Mouse (Mus musculus): ENCODE results near the gene Atp5s. TPM values are rescaled to one million over a fixed set of nuclear protein-coding genes. Genes with fewer than 3 reads are reported as not detected.
A peak's percentile ranks its signal among the peaks of the same experiment; 100 is the strongest.

Atp5s gene
- total and polyA plus RNA-seq, 3 experiments: 8.4 to 15.8 (median 11.4) TPM

DNA sequence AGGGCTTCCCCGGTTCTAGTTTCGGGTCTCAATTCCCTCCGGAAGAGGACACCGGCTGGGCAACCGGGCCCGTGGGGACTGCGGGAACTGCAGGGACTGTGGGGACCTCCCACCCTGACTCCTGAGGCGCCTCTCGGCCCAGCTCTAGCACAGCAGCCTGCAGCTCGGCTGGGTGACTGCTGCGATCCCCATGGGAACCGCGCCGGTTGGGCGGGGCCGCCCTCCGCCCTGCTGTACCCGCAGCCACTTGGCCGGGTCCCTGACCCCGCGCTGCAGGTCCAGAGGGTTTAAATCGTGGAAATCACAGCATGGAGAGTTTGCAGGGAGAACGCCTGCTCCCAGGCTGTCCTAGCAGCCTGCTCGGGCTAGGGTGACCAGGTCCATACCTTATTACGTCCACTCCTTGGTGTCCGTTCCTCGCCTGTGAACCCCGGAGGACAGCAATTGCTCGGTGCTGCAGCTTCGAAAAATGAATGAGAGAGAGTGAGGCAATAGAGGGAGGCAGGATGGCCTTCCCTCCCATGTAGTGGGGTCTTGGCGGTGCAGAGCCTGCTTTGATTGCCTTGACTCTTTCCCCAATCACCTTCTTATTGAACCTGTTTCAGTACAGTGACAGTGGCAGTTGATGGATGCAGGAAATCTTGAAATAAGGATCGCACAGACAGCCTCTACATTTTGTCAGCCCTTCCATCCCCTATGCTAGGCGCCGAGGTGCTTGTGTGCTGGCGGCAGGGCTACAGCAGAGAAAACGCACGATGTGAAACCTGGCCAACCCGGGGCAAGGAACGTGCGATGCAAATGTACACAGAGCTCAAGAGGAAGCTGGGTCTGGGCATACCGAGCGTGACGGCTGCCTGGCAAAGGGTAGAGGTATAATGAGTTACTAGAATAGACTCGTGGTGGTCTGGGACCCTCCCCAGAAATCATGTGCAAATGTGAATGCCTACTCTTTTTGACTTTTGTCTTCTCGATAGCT lies 66.1 kb downstream of the Atp5s start, which contains the start of gene Cdkl1:
TSS of gene Cdkl1 (minus strand) at position 738 of the 976 bp plus-strand sequence.
- H3K36me3 ChIP-seq (replicated peaks in 1 of 2; ENCODE audit: control insufficient read depth in 1 of 2, insufficient read depth in 1 of 2, low read length in 1 of 2): no peaks in the 10 kb centered on the region
- no peaks in the 10 kb centered on the region for H3K79me2 ChIP-seq (replicated peaks; ENCODE audit: control insufficient read depth, extremely low read depth, insufficient read depth, poor library complexity, severe bottlenecking)
- H3K27ac ChIP-seq (ENCODE audit: insufficient read depth, low read depth): no peak within 1 kb of the TSS
- H3K9me3 ChIP-seq (replicated peaks; ENCODE audit: low read length): no peaks in the 10 kb centered on the region
- TF ChIP-seq MAFK (IDR thresholded peaks at IDR 0.05; ENCODE audit: insufficient replicate concordance, low read length) (no peak), IRF4 (IDR thresholded peaks at IDR 0.05; ENCODE audit: low read depth, low read length) (peak; percentile 80), CHD2 (IDR thresholded peaks at IDR 0.05; ENCODE audit: low read length) (no peak), MAX (IDR thresholded peaks at IDR 0.05; ENCODE audit: low read length) (peak; percentile 81; the same call in 1 of the 2 replicates), RCOR1 (conservative IDR thresholded peaks at IDR 0.05; ENCODE audit: low read depth, low read length) (no peak), HCFC1 (IDR thresholded peaks at IDR 0.05; ENCODE audit: low read depth, low read length) (no peak), ELF1 (IDR thresholded peaks at IDR 0.05; ENCODE audit: low read depth, low read length) (no peak), PAX5 (IDR thresholded peaks at IDR 0.05; ENCODE audit: low read length) (no peak), SMC3 (IDR thresholded peaks at IDR 0.05; ENCODE audit: low read depth, low read length) (no peak), SIN3A (IDR thresholded peaks at IDR 0.05; ENCODE audit: low read length) (peak; percentile 52; the same call in 1 of the 2 replicates), TBP (conservative IDR thresholded peaks at IDR 0.05; ENCODE audit: low read depth, low read length) (no peak), E2F4 (IDR thresholded peaks at IDR 0.05; ENCODE audit: insufficient replicate concordance, low read depth, low read length) (no peak), UBTF (IDR thresholded peaks at IDR 0.05; ENCODE audit: low read depth, low read length) (no peak), EP300 (IDR thresholded peaks at IDR 0.05; ENCODE audit: low read length) (no peak), CHD1 (IDR thresholded peaks at IDR 0.05; ENCODE audit: low read depth, low read length) (no peak), RAD21 (IDR thresholded peaks at IDR 0.05; ENCODE audit: low read depth, low read length) (no peak), NRF1 (IDR thresholded peaks at IDR 0.05; ENCODE audit: low read depth, low read length) (0 out of 2 replicates have a peak, but pooled peaks have one; percentile 19), MAZ (IDR thresholded peaks at IDR 0.05; ENCODE audit: low read depth, low read length) (0 out of 2 replicates have a peak, but pooled peaks have one; percentile 18), ETS1 (conservative IDR thresholded peaks at IDR 0.05; ENCODE audit: low read depth, low read length) (peak; percentile 60), JUND (conservative IDR thresholded peaks at IDR 0.05; ENCODE audit: low read depth, low read length) (no peak), ZKSCAN1 (IDR thresholded peaks at IDR 0.05; ENCODE audit: borderline replicate concordance, low read depth, low read length) (no peak), POLR2AphosphoS2 (IDR thresholded peaks at IDR 0.05; ENCODE audit: low read depth, low read length) (no peak), CTCF (conservative IDR thresholded peaks at IDR 0.05 in 1 of 2, IDR thresholded peaks at IDR 0.05 in 1 of 2; ENCODE audit: low read depth in 2 of 2, low read length in 2 of 2) (no peak), JUN (IDR thresholded peaks at IDR 0.05; ENCODE audit: insufficient read depth, low read depth, low read length) (no peak), MXI1 (IDR thresholded peaks at IDR 0.05; ENCODE audit: low read depth, low read length) (peak; percentile 61), USF2 (conservative IDR thresholded peaks at IDR 0.05; ENCODE audit: low read depth, low read length) (no peak), ZMIZ1 (IDR thresholded peaks at IDR 0.05; ENCODE audit: low read depth, low read length) (no peak), ZNF384 (IDR thresholded peaks at IDR 0.05; ENCODE audit: low read depth, low read length) (no peak), KAT2A (IDR thresholded peaks at IDR 0.05; ENCODE audit: insufficient replicate concordance, low read length) (no peak), POLR2A (IDR thresholded peaks at IDR 0.05; ENCODE audit: low read depth, low read length) (no peak), MEF2A (IDR thresholded peaks at IDR 0.05; ENCODE audit: borderline replicate concordance, low read depth, low read length) (peak; percentile 44; the same call in 1 of the 2 replicates), BHLHE40 (IDR thresholded peaks at IDR 0.05; ENCODE audit: low read depth, low read length) (peak; percentile 99), ZC3H11A (IDR thresholded peaks at IDR 0.05; ENCODE audit: low read depth, low read length) (no peak), USF1 (IDR thresholded peaks at IDR 0.05; ENCODE audit: low read depth, low read length) (no peak), NELFE (IDR thresholded peaks at IDR 0.05; ENCODE audit: low read depth, low read length) (no peak), TCF12 (IDR thresholded peaks at IDR 0.05; ENCODE audit: low read depth, low read length) (no peak), MYC (IDR thresholded peaks at IDR 0.05; ENCODE audit: low read depth, low read length) (no peak), GABPA (IDR thresholded peaks at IDR 0.05; ENCODE audit: insufficient replicate concordance, low read depth, low read length) (no peak)
- in situ Hi-C loops (cut with MboI; ENCODE audit: low pct_ligation_motif_present, low pct_unique_long_range_greater_than_20kb, low sequenced_read_pairs): no loop called here
- H3K4me2 ChIP-seq (ENCODE audit: insufficient read depth, low read depth, poor library complexity, severe bottlenecking): peak within 1 kb of the TSS; percentile 73
- H3K4me3 ChIP-seq (replicated peaks in 1 of 3; ENCODE audit: low read depth in 2 of 3, low read length in 2 of 3, poor library complexity in 1 of 3): peak within 1 kb of the TSS; percentile 18 to 51 (median 29)
- no peak within 1 kb of the TSS for H3K9ac ChIP-seq (ENCODE audit: insufficient read depth, low read depth)
- dilution Hi-C loops (cut with MboI; ENCODE audit: extremely low pct_ligation_motif_present, extremely low pct_unique_long_range_greater_than_20kb, low sequenced_read_pairs): no loop called here
- peak; percentile 77 for DNase-seq (ENCODE audit: extremely low read depth)
- peaks cover 47% of the 10 kb centered on the region for H3K27me3 ChIP-seq (replicated peaks)
- peaks cover 0 to 21% of the 10 kb centered on the region in 2 experiments; a peak in 2 of 4 replicates for H3K4me1 ChIP-seq (ENCODE audit: control insufficient read depth in 1 of 2, insufficient read depth in 2 of 2)
